Mouse (Mus musculus) kidney, postnatal 0 days (tissue): Measurements from ENCODE around the gene Sox30. TPM values are rescaled to one million over a fixed set of nuclear protein-coding genes. Genes with fewer than 3 reads are reported as not detected.

Experiments used
- ATAC-seq: fragments of 200-750 bp; cut with Nextera tagmentation; replicated peaks from 2 replicates; pipeline ENCODE4 v1.8.0; 2017; ENCODE audit warnings: low read depth, moderate number of reproducible peaks, moderate TSS enrichment, moderate library complexity; ENCODE audit not compliant: low FRiP score
- DNase-seq: peaks from one replicate; pipeline ENCODE4 v3.0.0-alpha.2; 2016; ENCODE audit warnings: low spot score
- H3K27ac ChIP-seq: fragments of 300-500 bp; sonication (generic); 2 replicates; pipeline ENCODE4 v1.5.1; 2014; ENCODE audit warnings: mild to moderate bottlenecking
- H3K27me3 ChIP-seq: fragments of 300-500 bp; sonication (generic); 2 replicates; pipeline ENCODE4 v1.6.1; 2014; ENCODE audit warnings: low read length, mixed read lengths; ENCODE audit not compliant: insufficient read depth
- H3K36me3 ChIP-seq: fragments of 300-500 bp; sonication (generic); 2 replicates; pipeline ENCODE4 v1.6.1; 2014; ENCODE audit warnings: low read length, mixed read lengths; ENCODE audit not compliant: insufficient read depth
- H3K4me1 ChIP-seq: fragments of 300-500 bp; sonication (generic); replicated peaks from 2 replicates; pipeline ENCODE4 v1.6.1; 2014; ENCODE audit warnings: antibody characterized with exemption, low read length, mixed read lengths; ENCODE audit not compliant: insufficient read depth
- H3K4me2 ChIP-seq: fragments of 300-500 bp; sonication (generic); 2 replicates; pipeline ENCODE4 v1.6.1; 2014; ENCODE audit warnings: mild to moderate bottlenecking, low read length, moderate library complexity, mixed read lengths
- H3K4me3 ChIP-seq: fragments of 300-500 bp; sonication (generic); replicated peaks from 2 replicates; pipeline ENCODE4 v1.5.1; 2014; ENCODE audit warnings: low read depth, low read length
- H3K9ac ChIP-seq: fragments of 300-500 bp; sonication (generic); 2 replicates; pipeline ENCODE4 v1.6.1; 2014; ENCODE audit warnings: low read depth, low read length
- H3K9me3 ChIP-seq: fragments of 300-500 bp; sonication (generic); replicated peaks from 2 replicates; pipeline ENCODE4 v1.6.1; 2016; ENCODE audit warnings: low read length, inconsistent platforms, mixed read lengths
- CTCF ChIP-seq: IDR thresholded peaks from 2 replicates; pipeline ENCODE4 v1.5.1; 2016; ENCODE audit warnings: antibody characterized with exemption, low read depth, mild to moderate bottlenecking, moderate library complexity
- WGBS: fragments of 180-500 bp; shearing (Covaris S2); extraction: QIAGEN DNeasy Blood & Tissue Kit; methylation state at CpG from one replicate; pipeline ENCODE4 v1.1.7; 2014; 5-methylcytosine and 5-hydroxymethylcytosine counted together
- polyA plus RNA-seq: library from polyadenylated mRNA; unstranded; fragments of >200 nt; fragmentation: Nextera tagmentation; extraction: Ambion mirVana; gene quantifications from 2 replicates; pipeline ENCODE4 v1.2.1, GENCODE M21; 2015

The Sox30 gene
- polyA plus RNA-seq, 1 experiment from 2014 or later = 0.26 TPM

DNA sequence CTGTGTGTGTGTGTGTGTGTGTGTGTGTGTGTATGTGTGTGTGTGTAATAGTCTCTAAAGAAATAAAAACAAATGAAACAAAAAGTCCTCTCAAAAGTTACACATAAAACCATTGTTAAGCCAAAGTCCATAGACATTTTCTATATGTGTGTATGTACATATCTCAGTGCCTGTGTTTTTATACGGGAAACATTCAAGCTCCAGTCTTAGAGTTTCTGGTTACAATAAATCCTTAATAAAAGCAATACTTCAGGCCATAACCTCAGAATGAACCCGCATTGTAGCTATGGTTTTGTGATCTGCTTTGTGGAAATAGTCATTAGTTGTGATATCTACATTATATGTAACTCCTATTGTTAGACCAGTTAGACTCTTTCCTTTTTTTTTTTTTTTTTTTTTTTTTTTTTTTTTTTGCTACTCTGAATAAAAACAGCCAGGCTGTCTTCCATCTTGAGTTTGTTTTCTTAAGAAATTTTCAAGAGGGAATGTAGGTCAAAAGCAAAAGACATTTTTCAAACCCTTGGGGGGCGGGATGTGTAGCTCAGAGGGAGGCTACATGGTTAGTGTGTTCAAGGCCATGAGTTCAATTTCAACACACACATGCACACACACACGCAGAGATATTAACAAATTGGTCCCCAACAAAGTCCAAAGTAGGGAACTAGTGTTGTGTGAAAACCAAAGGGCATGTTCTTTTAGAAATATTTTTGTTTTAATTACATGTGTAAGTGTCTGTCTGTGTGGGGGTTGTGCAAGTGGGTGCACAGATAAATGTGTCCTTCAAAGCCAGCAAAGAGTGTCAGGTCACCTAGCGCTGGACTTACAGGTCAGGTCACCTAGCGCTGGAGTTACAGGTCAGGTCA lies 48.1 kb downstream of the Sox30 start:
- H3K4me3 ChIP-seq = no peak overlapping the region
- DNase-seq = peak; percentile 81
- ATAC-seq = no peak
- no peaks in the 10 kb centered on the region for H3K4me1 ChIP-seq
- no peak for TF ChIP-seq CTCF
- WGBS = 65% methylated on average over 6 of the region's 6 CpGs
- no peak overlapping the region for H3K9ac ChIP-seq
- no peak overlapping the region for H3K4me2 ChIP-seq
- H3K9me3 ChIP-seq = no peaks in the 10 kb centered on the region
- H3K27me3 ChIP-seq = no peaks in the 10 kb centered on the region
- H3K36me3 ChIP-seq = no peaks in the 10 kb centered on the region
- H3K27ac ChIP-seq = peak overlapping the region; percentile 54; the same call in 1 of the 2 replicates

DNA sequence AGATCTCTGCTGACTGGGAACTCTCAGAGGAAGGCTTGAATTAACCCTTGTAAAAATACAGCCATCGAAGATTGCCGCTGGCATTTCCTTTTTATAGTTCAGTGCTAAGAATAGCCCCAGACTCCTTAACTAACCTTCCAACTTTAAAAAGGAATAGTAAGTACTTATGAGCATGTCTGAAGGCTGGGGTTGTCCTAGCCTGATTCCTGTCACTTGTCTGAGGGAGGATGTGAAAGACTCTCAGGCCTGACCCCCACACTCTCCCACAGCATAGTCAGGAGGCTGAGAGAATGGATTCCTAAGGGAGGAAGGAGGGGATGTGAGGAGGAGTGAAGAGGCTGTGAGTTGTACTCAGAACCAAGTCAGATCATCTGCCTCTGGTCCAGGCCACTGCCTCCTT lies 49.4 kb downstream of the Sox30 start:
- Histone ChIP-seq H3K4me1 (no peaks in the 10 kb centered on the region), H3K27me3 (no peaks in the 10 kb centered on the region), H3K27ac (peak overlapping the region; percentile 54; the same call in 1 of the 2 replicates), H3K9me3 (no peaks in the 10 kb centered on the region), H3K9ac (no peak overlapping the region), H3K4me2 (no peak overlapping the region), H3K4me3 (no peak overlapping the region), H3K36me3 (no peaks in the 10 kb centered on the region)
- no peak for TF ChIP-seq CTCF
- WGBS = 27% methylated on average over 2 of the region's 2 CpGs
- no peak for ATAC-seq
- DNase-seq = peak; percentile 66

DNA sequence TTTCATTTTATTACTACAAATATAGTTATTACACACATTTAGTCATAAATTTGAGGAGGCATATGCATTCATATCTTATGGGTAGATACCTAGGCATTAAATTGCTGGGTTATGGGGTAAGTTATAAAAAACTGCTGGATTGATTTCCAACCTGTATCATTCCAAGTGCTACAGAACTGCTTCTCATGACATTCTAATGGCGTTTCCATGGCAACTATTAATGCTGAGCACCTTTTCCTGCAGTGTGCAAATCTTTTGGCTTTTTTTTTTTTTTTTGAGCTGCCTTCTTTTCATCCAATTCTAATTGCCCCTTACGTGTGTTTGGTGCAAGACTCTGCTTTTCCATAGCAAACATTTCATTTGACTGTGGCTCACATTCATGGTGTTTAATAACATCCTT lies 49.9 kb downstream of the Sox30 start:
- H3K36me3 ChIP-seq = no peaks in the 10 kb centered on the region
- no peaks in the 10 kb centered on the region for H3K27me3 ChIP-seq
- no peak overlapping the region for H3K4me2 ChIP-seq
- TF ChIP-seq CTCF = no peak
- H3K4me1 ChIP-seq = no peaks in the 10 kb centered on the region
- H3K9me3 ChIP-seq = no peaks in the 10 kb centered on the region
- WGBS = 87% methylated on average over 2 of the region's 2 CpGs
- no peak overlapping the region for H3K4me3 ChIP-seq
- no peak for ATAC-seq
- H3K27ac ChIP-seq = peak overlapping the region; percentile 42; the same call in 1 of the 2 replicates
- no peak overlapping the region for H3K9ac ChIP-seq
- DNase-seq = no peak

- no peak for ATAC-seq
- H3K36me3 ChIP-seq = no peaks in the 10 kb centered on the region
- H3K9ac ChIP-seq = no peak overlapping the region
- WGBS = 52% methylated on average over 3 of the region's 3 CpGs
- H3K4me2 ChIP-seq = no peak overlapping the region
- H3K27ac ChIP-seq = no peak overlapping the region
- no peaks in the 10 kb centered on the region for H3K4me1 ChIP-seq
- no peaks in the 10 kb centered on the region for H3K27me3 ChIP-seq
- no peak for DNase-seq
- peak; percentile 52 for TF ChIP-seq CTCF
- H3K9me3 ChIP-seq = no peaks in the 10 kb centered on the region
- no peak overlapping the region for H3K4me3 ChIP-seq
These were observed 51.4 kb downstream of the Sox30 start for GRCm38 (mm10) chr11:46031470-46031869.

DNA sequence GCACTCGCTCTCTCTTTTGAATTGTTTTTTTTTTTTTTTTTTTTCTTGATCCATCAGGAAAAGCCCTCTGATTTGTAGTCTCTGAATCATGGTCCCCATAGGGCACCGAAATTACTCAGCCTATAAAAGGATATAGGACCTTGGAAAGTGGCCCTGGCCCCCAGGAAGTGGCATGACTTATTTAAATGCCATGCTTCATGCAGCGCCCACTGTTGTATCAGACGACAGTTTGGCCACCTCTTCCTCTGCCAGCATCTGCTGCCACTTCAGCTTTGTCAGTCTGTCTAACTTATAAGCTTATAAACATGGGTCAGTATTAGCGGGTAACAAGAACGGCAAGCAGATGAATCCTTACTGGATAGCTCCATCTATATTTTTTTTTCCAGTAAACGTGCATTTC lies 52.8 kb downstream of the Sox30 start:
- Histone ChIP-seq H3K4me3 (no peak overlapping the region), H3K36me3 (no peaks in the 10 kb centered on the region), H3K4me2 (no peak overlapping the region), H3K4me1 (no peaks in the 10 kb centered on the region), H3K27ac (no peak overlapping the region), H3K27me3 (no peaks in the 10 kb centered on the region), H3K9ac (no peak overlapping the region), H3K9me3 (no peaks in the 10 kb centered on the region)
- ATAC-seq (no peak), DNase-seq (no peak)
- TF ChIP-seq CTCF = no peak
- 82% methylated on average over 7 of the region's 7 CpGs for WGBS

- no peak for TF ChIP-seq CTCF
- H3K9me3 ChIP-seq = no peaks in the 10 kb centered on the region
- no peak overlapping the region for H3K27ac ChIP-seq
- 0 out of 2 replicates have a peak, but pooled peaks cover 7% of the 10 kb centered on the region for H3K4me1 ChIP-seq
- no peak for DNase-seq
- WGBS = 90% methylated on average over 10 of the region's 10 CpGs
- H3K4me2 ChIP-seq = no peak overlapping the region
- no peak overlapping the region for H3K4me3 ChIP-seq
- no peaks in the 10 kb centered on the region for H3K36me3 ChIP-seq
- no peak overlapping the region for H3K9ac ChIP-seq
- no peaks in the 10 kb centered on the region for H3K27me3 ChIP-seq
- no peak for ATAC-seq
These were observed 56.3 kb downstream of the Sox30 start for GRCm38 (mm10) chr11:46036374-46036773.
